Mouse (Mus musculus) gastrocnemius, postnatal 14 days (tissue): ENCODE measurements around the gene Cox19. TPM values are rescaled to one million over a fixed set of nuclear protein-coding genes. Genes with fewer than 3 reads are reported as not detected.

ENCODE experiments used
- DNase-seq: peaks from one replicate; pipeline ENCODE4 v3.0.0; 2021; ENCODE audit warnings: mixed read lengths
- intact Hi-C: fragments of 180-260 bp; cut with DNase I; formaldehyde crosslinking; loops from one replicate; pipeline ENCODE4 v1.15.1; 2025; ENCODE audit warnings: low total_unique reads
- total RNA-seq, 2 experiments: library from RNA; stranded (reverse); gene quantifications; 2 replicates each; pipeline ENCODE4 v1.2.3; 2021

Gene Cox19
- total RNA-seq, 2 experiments from 2014 or later, result 58.6 to 79.3 TPM

DNA sequence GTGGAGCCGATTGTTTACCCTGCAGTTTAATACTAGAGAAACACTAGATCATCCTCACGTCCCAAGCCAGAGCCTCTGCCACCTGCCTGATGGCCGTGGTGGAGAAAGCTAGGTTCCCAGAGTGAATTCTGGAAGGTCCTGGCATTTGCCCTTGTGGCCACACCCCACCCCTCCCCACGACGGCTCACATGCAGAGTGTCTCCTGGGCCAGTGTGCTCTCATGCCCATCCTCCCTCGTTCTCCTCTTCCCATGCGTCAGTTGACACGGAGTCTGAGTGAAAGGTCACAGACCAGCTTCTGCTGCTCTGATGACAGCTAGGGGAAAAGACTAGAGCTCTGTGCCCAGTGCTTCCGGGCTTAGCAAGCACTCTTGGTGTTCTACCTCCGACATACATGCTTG, 33.3 kb upstream of the Cox19 start:
- DNase-seq, result peak; percentile 53
- intact Hi-C loops, result no loop called here

- intact Hi-C loops, result no loop called here
- DNase-seq, result no peak
Measured at GRCm38 (mm10) chr5:139383234-139383633, 32.0 kb upstream of the Cox19 start.

- intact Hi-C loops, result no loop called here
- no peak for DNase-seq
Measured at GRCm38 (mm10) chr5:139382760-139383159, 31.5 kb upstream of the Cox19 start.

DNA sequence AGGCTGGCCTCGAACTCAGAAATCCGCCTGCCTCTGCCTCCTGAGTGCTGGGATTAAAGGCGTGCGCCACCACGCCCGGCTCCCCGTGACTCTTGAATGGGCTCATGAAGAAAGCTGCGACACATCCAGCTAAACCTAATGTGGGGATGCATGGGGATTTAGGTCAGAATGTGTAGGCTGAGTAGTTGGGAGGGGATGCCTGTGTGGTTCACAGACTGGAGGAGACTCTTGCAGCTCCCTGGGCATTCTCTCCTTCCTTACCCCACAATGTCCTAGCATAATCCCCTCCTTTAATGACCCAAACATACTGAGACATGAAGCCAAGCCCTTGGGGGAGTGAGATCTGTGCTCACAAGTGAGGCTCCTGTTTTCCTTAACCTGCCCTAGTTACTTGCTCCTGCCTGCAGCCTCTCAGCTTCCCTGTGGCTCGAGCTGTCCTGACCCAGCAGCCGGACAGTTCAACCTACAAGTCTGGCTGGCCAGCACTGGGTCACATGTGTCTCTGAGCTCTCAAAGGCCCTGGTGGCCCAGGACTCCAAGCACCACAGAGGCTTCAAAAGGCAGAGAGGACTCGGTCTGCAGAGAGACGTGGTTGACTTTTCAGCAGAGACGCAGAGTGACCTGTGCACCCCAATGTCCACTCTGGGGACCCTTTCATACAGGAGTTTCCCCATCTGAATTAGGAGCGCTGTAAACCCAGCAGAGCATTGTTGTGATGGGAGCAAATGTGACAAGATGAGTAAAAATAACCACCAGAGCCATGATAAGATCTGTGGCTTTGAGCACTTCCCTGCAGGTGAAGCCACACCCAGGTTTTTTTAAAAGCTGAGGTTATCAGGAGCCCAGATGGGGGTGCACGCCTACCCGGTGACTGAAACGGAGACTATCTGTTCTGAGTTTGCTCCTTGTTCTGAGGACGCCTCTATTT, 30.6 kb upstream of the Cox19 start:
- DNase-seq, result no peak
- intact Hi-C loops, result no loop called here

- peak; percentile 99 for DNase-seq
- intact Hi-C loops, result no loop called here
Measured at GRCm38 (mm10) chr5:139380385-139381248, 29.4 kb upstream of the Cox19 start.

DNA sequence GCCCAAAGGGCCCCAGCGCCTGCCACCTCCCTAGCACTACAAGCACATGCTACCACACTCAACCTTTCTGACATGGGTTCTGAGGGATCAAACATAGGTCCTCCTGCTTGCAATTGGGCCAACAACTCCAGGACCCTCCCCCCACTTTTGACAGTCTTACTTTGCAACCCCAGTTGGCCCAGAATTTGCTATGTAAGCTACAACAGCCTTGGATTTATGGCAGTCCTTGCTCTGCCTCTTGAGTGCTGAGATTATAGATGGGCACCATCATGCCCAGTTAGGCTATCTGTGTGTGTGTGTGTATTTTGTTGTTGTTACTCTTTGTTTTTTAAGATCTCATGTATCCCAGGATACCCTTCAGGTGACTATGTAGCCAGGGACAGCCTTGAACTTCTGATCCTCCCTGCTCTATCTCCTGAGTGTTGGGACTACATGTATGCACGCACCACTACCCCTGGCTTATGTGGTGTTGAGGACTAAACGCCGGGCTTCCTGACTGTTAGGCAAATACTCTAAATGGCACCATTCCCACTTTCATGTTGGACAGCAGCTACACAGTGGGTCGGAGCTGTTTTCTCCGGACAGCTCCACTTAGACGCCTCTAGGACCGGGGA, 28.7 kb upstream of the Cox19 start:
- intact Hi-C loops, result no loop called here
- no peak for DNase-seq

GRCm38 (mm10) chr5:139378986-139379629, 27.9 kb upstream of the Cox19 start:
- intact Hi-C loops, result no loop called here
- peak; percentile 78 for DNase-seq

DNA sequence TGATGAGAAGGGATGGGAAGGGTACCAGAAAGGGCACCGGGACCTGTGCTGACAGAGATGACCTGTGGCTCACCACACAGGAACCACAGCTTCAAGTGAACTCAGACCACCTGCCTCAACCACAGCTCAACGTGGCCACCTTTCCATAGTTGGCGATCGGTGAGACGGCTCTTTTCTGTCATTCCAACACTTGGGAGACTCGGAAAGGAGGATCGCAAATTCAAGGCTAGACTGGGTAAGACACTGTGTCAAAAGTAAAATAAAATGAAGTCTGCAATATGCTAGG, 27.0 kb upstream of the Cox19 start:
- DNase-seq, result no peak
- intact Hi-C loops, result no loop called here

- intact Hi-C loops, result no loop called here
- DNase-seq, result peak; percentile 82
Measured at GRCm38 (mm10) chr5:139377468-139378270, 26.5 kb upstream of the Cox19 start, which contains the start of gene Gpr146. Gpr146 (plus strand) TSS chr5:139377697.

DNA sequence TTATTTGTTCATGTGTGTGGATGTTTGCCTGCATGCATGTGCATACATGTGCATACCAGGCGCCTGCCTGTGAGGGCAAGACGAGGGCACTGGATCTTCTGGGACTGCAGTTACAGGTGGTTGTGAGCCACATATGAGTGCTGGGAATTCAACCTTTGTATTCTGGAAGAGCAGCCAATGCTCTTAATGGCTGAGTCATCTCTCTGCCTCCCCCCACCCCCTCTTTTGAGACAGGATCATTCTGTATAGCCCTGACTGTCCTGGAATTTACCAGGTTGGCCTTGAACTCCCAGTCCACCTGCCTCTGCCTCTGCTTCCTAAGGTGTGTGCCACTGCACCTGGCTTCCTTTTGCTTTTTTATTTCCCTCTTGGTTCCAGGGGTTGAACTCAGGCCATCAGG, 23.6 kb upstream of the Cox19 start:
- intact Hi-C loops, result no loop called here
- DNase-seq, result no peak

- DNase-seq, result no peak
- intact Hi-C loops, result no loop called here
Measured at GRCm38 (mm10) chr5:139373889-139374444, 22.7 kb upstream of the Cox19 start.

GRCm38 (mm10) chr5:139373126-139373525, 21.9 kb upstream of the Cox19 start:
- intact Hi-C loops, result no loop called here
- DNase-seq, result no peak

- peak; percentile 91 for DNase-seq
- intact Hi-C loops, result no loop called here
Measured at GRCm38 (mm10) chr5:139371631-139372401, 20.6 kb upstream of the Cox19 start.

GRCm38 (mm10) chr5:139371118-139371517, 19.9 kb upstream of the Cox19 start:
- no peak for DNase-seq
- intact Hi-C loops, result no loop called here

- intact Hi-C loops, result no loop called here
- no peak for DNase-seq
Measured at GRCm38 (mm10) chr5:139370336-139370735, 19.1 kb upstream of the Cox19 start.

GRCm38 (mm10) chr5:139368638-139369320, 17.6 kb upstream of the Cox19 start:
- intact Hi-C loops, result no loop called here
- DNase-seq, result no peak

GRCm38 (mm10) chr5:139367884-139368458, 16.8 kb upstream of the Cox19 start:
- DNase-seq, result no peak
- intact Hi-C loops, result no loop called here
